Mouse (Mus musculus): ENCODE data around the gene Cep170. TPM values are rescaled to one million over a fixed set of nuclear protein-coding genes. Genes with fewer than 3 reads are reported as not detected.

The Cep170 gene
- polyA plus RNA-seq, 1 experiment, result 11.6 TPM

DNA sequence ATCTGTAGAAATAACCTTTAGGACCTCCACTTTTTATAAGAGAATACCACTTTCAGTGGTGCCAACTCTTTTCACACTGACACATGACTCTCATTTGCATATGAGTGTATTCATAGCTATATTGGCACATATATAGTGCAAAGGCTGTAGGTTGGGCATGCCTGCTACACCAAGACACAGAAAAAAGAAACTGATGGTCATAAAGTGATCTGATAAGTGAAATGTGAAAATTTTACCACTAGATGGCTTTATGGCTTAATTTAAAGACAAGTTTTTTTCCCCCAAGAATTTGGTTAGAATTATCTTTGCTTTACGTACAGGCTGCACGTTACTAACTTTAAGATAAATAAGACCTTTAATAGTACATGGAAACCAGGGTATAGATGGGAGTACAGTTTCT lies 51.6 kb downstream of the Cep170 start:
- H3K4me3 ChIP-seq (replicated peaks; ENCODE audit: extremely low read depth, low read depth, low read length), result no peak overlapping the region
- no peak for DNase-seq
- H3K4me1 ChIP-seq (ENCODE audit: control insufficient read depth, insufficient read depth, low read length), result no peaks in the 10 kb centered on the region
- 83% methylated on average over 2 of the region's 2 CpGs for WGBS
- no peak for TF ChIP-seq CTCF (IDR thresholded peaks at IDR 0.05; ENCODE audit: insufficient read depth, low read length)
- no peak for TF ChIP-seq POLR2A (IDR thresholded peaks at IDR 0.05; ENCODE audit: borderline replicate concordance, extremely low read depth, low read depth, low read length)

DNA sequence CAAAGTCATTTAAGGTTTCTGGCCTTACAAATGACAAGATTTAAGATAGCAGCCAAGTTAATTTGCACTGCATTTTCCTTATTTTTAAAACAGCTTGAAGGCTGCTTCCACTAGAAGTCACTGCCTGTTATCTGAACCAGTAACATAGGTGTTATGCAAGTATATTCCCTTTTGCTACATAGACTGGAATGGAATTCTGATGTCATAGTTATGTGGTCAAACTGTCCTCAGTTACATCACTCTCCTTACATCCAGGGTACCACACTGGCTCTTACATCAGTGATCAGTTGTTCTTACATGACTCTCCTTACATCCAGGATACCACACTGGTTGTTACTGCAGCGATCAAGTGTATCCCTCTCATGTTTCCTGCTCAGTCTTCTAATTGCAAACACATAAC lies 53.2 kb downstream of the Cep170 start:
- Histone ChIP-seq H3K4me1 (ENCODE audit: control insufficient read depth, insufficient read depth, low read length) (no peaks in the 10 kb centered on the region), H3K4me3 (replicated peaks; ENCODE audit: extremely low read depth, low read depth, low read length) (no peak overlapping the region)
- TF ChIP-seq CTCF (IDR thresholded peaks at IDR 0.05; ENCODE audit: insufficient read depth, low read length), result no peak
- TF ChIP-seq POLR2A (IDR thresholded peaks at IDR 0.05; ENCODE audit: borderline replicate concordance, extremely low read depth, low read depth, low read length), result no peak
- WGBS, result 100% methylated on average over 1 of the region's 1 CpGs
- no peak for DNase-seq

DNA sequence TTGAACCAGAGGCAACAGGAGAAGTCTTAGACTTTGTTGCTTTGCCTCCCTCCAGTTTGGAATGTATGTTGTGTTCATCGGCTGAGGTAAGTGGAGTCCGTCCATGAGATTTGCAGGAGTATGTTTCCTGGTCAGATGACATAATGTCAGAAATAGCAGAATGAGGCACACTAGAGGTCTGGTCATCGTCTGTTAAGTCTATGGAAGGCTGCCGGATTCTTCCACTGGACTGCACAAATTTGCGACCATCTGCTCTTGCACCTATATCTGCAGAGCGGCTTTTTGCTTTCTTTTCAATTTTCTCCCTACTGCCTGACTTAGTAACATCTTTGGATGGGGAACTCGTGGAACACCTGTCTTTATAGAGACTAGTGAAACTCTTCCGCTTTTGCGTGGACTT lies 58.3 kb downstream of the Cep170 start:
- 94% methylated on average over 9 of the region's 9 CpGs for WGBS
- TF ChIP-seq CTCF (IDR thresholded peaks at IDR 0.05; ENCODE audit: insufficient read depth, low read length), result no peak
- no peak for TF ChIP-seq POLR2A (IDR thresholded peaks at IDR 0.05; ENCODE audit: borderline replicate concordance, extremely low read depth, low read depth, low read length)
- no peak for DNase-seq
- no peaks in the 10 kb centered on the region for H3K4me1 ChIP-seq (ENCODE audit: control insufficient read depth, insufficient read depth, low read length)
- no peak overlapping the region for H3K4me3 ChIP-seq (replicated peaks; ENCODE audit: extremely low read depth, low read depth, low read length)

DNA sequence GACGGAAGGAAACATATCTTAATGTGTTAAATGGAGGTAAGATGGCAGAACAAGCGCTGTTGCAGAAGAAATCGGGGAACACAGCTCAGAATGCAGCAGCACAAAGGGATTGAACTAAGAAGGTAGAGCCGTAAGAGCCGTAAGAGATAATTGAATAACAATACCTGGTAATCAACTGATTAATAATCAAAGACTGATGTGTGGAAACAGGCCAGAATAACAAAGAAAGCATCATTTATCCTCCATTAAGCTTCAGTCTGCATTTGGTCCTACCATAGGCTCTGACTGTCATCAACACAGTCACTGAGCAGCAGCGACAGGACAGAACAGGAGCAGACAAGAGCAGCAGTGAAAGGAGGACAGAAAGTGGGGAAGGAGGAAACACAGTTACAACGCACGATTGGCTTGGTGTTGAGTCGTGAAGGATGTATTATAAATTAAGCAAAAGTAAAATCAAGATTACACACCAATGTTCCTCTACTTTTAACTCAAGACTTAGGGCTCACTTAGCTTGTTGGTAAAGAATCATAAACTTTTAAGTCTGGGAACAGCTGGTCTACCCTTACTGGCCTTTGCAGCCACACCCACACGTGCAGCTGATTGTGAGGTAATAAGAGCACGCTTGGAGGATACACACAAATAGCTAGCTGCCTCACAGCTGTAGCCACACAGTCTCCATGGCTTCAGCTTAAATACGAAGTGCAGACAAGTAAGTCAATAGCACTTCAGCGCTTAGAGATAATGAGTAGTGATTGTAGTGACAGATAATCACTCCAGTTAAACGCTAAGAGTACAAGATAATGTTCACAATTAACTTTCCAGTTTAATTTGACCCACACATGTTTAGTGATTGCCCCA lies 59.8 kb downstream of the Cep170 start:
- TF ChIP-seq CTCF (IDR thresholded peaks at IDR 0.05; ENCODE audit: insufficient read depth, low read length) (no peak), POLR2A (IDR thresholded peaks at IDR 0.05; ENCODE audit: borderline replicate concordance, extremely low read depth, low read depth, low read length) (no peak)
- H3K4me1 ChIP-seq (ENCODE audit: control insufficient read depth, insufficient read depth, low read length), result no peaks in the 10 kb centered on the region
- WGBS, result 77% methylated on average over 14 of the region's 14 CpGs
- DNase-seq, result no peak
- H3K4me3 ChIP-seq (replicated peaks; ENCODE audit: extremely low read depth, low read depth, low read length), result no peak overlapping the region

DNA sequence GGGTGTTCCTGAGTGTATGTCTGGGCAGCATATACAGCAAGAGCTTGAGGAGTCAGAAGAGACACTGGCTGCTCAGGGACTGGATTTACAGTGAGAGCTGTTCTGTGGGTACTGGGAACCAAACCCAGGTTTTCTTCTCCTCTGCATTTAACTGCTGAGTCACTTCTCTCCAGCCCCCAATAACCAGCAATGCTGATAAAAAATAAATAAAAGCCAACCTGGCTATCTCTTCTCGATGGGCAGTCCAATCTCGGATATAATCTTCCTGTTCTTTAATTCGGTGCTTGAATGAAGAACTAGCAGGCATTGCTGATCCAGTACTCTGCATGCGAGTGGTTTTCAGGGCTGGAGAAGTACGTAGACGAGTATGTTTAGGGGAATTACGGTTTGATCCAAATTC lies 64.2 kb downstream of the Cep170 start:
- TF ChIP-seq POLR2A (IDR thresholded peaks at IDR 0.05; ENCODE audit: borderline replicate concordance, extremely low read depth, low read depth, low read length) (no peak), CTCF (IDR thresholded peaks at IDR 0.05; ENCODE audit: insufficient read depth, low read length) (no peak)
- DNase-seq, result no peak
- H3K4me3 ChIP-seq (replicated peaks; ENCODE audit: extremely low read depth, low read depth, low read length), result no peak overlapping the region
- 87% methylated on average over 7 of the region's 7 CpGs for WGBS
- H3K4me1 ChIP-seq (ENCODE audit: control insufficient read depth, insufficient read depth, low read length), result no peaks in the 10 kb centered on the region

DNA sequence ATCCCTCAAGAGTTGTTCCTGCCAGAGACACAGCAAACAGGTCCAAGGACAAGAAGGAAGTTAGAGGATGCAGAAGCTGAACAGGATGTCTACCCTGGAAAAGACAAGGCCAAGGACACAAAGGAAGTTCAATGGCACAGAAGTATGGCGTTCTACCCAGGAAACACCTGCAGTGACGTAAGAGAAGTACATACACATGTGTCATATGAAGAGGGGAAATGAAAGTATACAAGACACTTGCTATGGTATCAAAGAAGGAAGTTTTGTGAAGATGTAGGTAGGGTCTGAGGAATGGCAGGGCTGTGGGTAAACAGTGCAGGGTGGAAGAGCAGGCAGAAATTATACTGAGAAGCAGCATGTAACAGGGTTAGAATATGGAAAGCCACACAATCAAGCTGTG lies 81.0 kb downstream of the Cep170 start:
- TF ChIP-seq POLR2A (IDR thresholded peaks at IDR 0.05; ENCODE audit: borderline replicate concordance, extremely low read depth, low read depth, low read length), result no peak
- TF ChIP-seq CTCF (IDR thresholded peaks at IDR 0.05; ENCODE audit: insufficient read depth, low read length), result no peak
- WGBS, result 74% methylated on average over 2 of the region's 2 CpGs
- Histone ChIP-seq H3K4me1 (ENCODE audit: control insufficient read depth, insufficient read depth, low read length) (no peaks in the 10 kb centered on the region; the same call in 1 of the 2 replicates), H3K4me3 (replicated peaks; ENCODE audit: extremely low read depth, low read depth, low read length) (no peak overlapping the region)
- DNase-seq, result no peak

DNA sequence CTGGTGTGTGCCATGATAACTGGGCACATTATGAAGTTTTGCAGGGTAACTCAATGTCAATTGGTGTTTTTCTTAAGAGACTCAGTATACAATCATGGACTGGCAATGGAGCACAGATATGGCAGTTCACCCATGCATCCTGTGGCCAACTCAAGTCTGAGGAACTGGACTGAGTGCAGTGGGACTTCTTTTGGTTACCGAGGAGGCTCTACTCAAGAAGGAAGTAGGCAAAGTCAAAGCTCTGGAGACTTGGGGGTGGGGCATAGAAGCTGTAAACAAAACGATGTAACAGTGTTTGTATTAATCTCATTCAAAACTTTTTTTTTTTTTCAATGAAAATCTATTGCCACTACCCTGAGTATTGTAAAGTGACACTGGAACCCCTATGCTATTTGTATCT lies 83.3 kb downstream of the Cep170 start:
- Histone ChIP-seq H3K4me1 (ENCODE audit: control insufficient read depth, insufficient read depth, low read length) (no peaks in the 10 kb centered on the region; the same call in 1 of the 2 replicates), H3K4me3 (replicated peaks; ENCODE audit: extremely low read depth, low read depth, low read length) (no peak overlapping the region)
- DNase-seq, result no peak
- TF ChIP-seq CTCF (IDR thresholded peaks at IDR 0.05; ENCODE audit: insufficient read depth, low read length), result no peak
- TF ChIP-seq POLR2A (IDR thresholded peaks at IDR 0.05; ENCODE audit: borderline replicate concordance, extremely low read depth, low read depth, low read length), result no peak
- 39% methylated on average over 2 of the region's 2 CpGs for WGBS

DNA sequence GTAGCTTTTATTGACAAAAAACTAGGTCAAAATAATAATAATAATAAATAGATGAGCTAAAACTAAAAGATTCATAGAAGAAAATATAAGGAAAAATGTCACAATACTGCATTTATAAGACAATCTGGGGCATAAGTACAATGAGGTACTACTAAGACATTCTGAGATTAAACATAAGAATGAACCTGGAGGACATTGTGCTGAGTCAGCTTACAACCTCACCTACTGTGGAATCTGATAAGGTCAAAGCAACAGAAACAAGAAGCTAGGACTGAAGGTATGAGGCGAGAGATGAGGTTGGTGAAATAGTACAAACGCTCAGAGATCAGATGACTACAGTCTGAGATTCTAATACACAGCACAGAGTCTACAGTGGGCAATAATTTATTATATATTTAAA lies 86.5 kb downstream of the Cep170 start:
- Histone ChIP-seq H3K4me3 (replicated peaks; ENCODE audit: extremely low read depth, low read depth, low read length) (no peak overlapping the region), H3K4me1 (ENCODE audit: control insufficient read depth, insufficient read depth, low read length) (no peaks in the 10 kb centered on the region; the same call in 1 of the 2 replicates)
- no peak for DNase-seq
- 83% methylated on average over 2 of the region's 2 CpGs for WGBS
- TF ChIP-seq CTCF (IDR thresholded peaks at IDR 0.05; ENCODE audit: insufficient read depth, low read length) (no peak), POLR2A (IDR thresholded peaks at IDR 0.05; ENCODE audit: borderline replicate concordance, extremely low read depth, low read depth, low read length) (no peak)

DNA sequence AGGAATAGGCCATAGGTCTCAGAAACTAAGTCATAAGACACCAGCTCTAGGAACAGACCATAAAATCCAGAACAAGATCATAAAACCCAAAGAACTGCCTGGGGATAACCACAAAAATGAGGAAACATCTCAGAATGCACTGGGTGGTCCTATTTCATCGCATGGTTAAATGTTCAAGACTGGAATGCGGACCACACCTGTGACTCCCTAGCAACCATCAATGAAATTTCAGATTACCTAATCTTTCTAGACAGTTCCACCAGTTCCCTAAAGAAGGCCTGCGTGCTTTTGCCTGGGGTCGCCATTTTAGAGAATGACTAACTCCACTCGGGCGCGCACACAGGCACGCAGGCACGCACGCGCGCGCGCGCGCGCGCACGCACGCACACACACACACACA lies 89.1 kb downstream of the Cep170 start:
- TF ChIP-seq POLR2A (IDR thresholded peaks at IDR 0.05; ENCODE audit: borderline replicate concordance, extremely low read depth, low read depth, low read length) (no peak), CTCF (IDR thresholded peaks at IDR 0.05; ENCODE audit: insufficient read depth, low read length) (no peak)
- no peak for DNase-seq
- Histone ChIP-seq H3K4me1 (ENCODE audit: control insufficient read depth, insufficient read depth, low read length) (no peaks in the 10 kb centered on the region), H3K4me3 (replicated peaks; ENCODE audit: extremely low read depth, low read depth, low read length) (no peak overlapping the region)
- WGBS, result 96% methylated on average over 20 of the region's 20 CpGs
